Mouse (Mus musculus) hindbrain, embryonic 15.5 days (tissue): ENCODE data around the gene Zfp534. TPM values are rescaled to one million over a fixed set of nuclear protein-coding genes. Genes with fewer than 3 reads are reported as not detected.
"Not testable (repeated sequence)": the region's sequence is repeated elsewhere in the genome, so short reads cannot be mapped to it uniquely, and the experiment has no call there.

Experiments
- ATAC-seq: fragments of 200-750 bp; cut with Nextera tagmentation; 2 replicates; pipeline ENCODE4 v1.8.0; 2017; ENCODE audit warnings: low read depth, moderate number of reproducible peaks, moderate TSS enrichment; ENCODE audit not compliant: low FRiP score
- H3K27ac ChIP-seq: fragments of 300-500 bp; sonication (generic); replicated peaks from 2 replicates; pipeline ENCODE4 v1.5.1; 2015; ENCODE audit warnings: mild to moderate bottlenecking, inconsistent platforms
- H3K27me3 ChIP-seq: fragments of 300-500 bp; sonication (generic); 2 replicates; pipeline ENCODE4 v1.6.1; 2015; ENCODE audit warnings: control low read depth, inconsistent platforms
- H3K36me3 ChIP-seq: fragments of 300-500 bp; sonication (generic); 2 replicates; pipeline ENCODE4 v1.6.1; 2015; ENCODE audit warnings: control low read depth, inconsistent platforms
- H3K4me1 ChIP-seq: fragments of 300-500 bp; sonication (generic); replicated peaks from 2 replicates; pipeline ENCODE4 v1.6.1; 2015; ENCODE audit warnings: control low read depth, inconsistent platforms
- H3K4me2 ChIP-seq: fragments of 300-500 bp; sonication (generic); 2 replicates; pipeline ENCODE4 v1.6.1; 2015; ENCODE audit warnings: moderate library complexity, mild to moderate bottlenecking, inconsistent platforms
- H3K4me3 ChIP-seq: fragments of 300-500 bp; sonication (generic); 2 replicates; pipeline ENCODE4 v1.5.1; 2015; ENCODE audit warnings: mild to moderate bottlenecking, inconsistent platforms
- H3K9ac ChIP-seq: fragments of 300-500 bp; sonication (generic); 2 replicates; pipeline ENCODE4 v1.6.1; 2015; ENCODE audit warnings: inconsistent platforms
- H3K9me3 ChIP-seq: fragments of 300-500 bp; sonication (generic); 2 replicates; pipeline ENCODE4 v1.6.1; 2016; ENCODE audit warnings: control low read depth, inconsistent platforms
- WGBS: fragments of 180-500 bp; shearing (Covaris S2); methylation state at CpG from one replicate; pipeline ENCODE4 v1.1.7; 2015; 5-methylcytosine and 5-hydroxymethylcytosine counted together
- polyA plus RNA-seq: library from polyadenylated mRNA; unstranded; fragments of >200 nt; fragmentation: Nextera tagmentation; extraction: Ambion mirVana; gene quantifications from 2 replicates; pipeline ENCODE4 v1.2.1, GENCODE M21; 2015

Gene Zfp534
- polyA plus RNA-seq = not detected in 2 replicates

- not testable (repeated sequence) for H3K27ac ChIP-seq, ATAC-seq, H3K4me3 ChIP-seq, H3K9ac ChIP-seq, H3K36me3 ChIP-seq, H3K4me2 ChIP-seq, H3K9me3 ChIP-seq, H3K27me3 ChIP-seq, H3K4me1 ChIP-seq
- 83% methylated on average over 3 of the region's 3 CpGs for WGBS
Measured at GRCm38 (mm10) chr4:147702453-147702852, at the start of gene Zfp534. Gene Zfp534, minus strand, starts transcription at chr4:147702553.

DNA sequence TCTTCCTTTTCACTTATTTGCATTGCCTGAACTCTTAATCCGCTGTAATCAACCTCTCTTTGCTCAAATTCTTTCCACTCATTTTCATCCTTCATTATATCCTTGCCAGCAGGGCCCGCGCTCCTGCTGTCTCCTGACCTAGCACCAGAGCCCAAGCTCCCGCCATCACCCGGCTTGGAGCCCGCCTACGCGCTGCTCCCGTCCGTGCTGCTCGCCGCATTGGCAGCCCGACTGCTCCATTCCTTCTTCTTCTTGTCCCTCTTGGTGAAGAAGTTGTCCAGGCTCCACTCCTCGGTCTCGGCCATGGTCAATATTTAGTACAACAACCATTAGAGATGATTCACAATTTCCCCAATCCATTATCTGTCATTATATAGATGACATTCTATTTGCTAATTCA lies 43.9 kb upstream of the Zfp534 start:
- H3K36me3 ChIP-seq, H3K27me3 ChIP-seq, H3K4me2 ChIP-seq, H3K9ac ChIP-seq, H3K9me3 ChIP-seq, H3K4me1 ChIP-seq, H3K4me3 ChIP-seq, H3K27ac ChIP-seq, ATAC-seq: not testable (repeated sequence)
- 92% methylated on average over 14 of the region's 15 CpGs for WGBS

DNA sequence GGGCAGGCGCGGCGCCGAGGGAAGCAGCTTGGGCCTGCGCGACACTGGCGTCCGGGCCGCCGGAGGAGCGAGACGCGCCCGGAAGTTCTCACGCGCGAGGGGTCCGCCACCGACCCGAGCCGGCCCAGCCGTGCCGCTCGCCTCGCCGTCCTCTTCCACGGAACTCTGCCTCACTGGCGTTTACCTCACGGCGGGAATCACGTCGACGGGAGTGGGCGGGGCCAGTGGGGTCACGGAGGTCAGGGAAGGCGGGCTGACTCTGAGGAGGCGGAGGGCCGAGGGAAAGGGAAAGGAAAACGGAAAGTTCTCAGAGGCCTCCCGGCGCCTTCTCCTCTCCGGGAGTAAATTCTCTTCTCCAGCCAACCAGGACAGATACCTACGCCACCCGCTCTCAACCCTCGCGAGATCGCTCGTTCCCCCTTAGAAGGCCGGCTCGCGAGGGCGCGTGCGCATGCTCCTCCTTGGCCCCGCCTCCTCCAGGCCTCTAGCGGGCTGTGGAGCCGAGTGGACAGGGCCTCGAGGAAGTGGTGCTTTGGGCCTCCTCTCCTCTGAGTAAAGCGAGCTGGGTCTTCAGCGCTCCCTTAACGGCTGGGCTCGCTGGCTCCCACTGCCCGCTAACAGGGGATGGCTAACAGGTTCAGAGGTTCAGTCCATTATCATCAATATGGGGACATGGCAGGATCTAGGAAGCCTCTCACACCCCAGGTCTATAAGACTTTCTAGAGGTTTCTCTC lies 36.5 kb upstream of the Zfp534 start:
- 28% methylated on average over 63 of the region's 63 CpGs for WGBS
- peak overlapping the region; percentile 50 for H3K4me2 ChIP-seq
- peak overlapping the region; percentile 39 for H3K4me3 ChIP-seq
- H3K9ac ChIP-seq, H3K4me1 ChIP-seq, H3K27ac ChIP-seq, H3K36me3 ChIP-seq, H3K9me3 ChIP-seq, H3K27me3 ChIP-seq, ATAC-seq: not testable (repeated sequence)

GRCm38 (mm10) chr4:147655245-147655644 lies 47.1 kb downstream of the Zfp534 start:
- H3K4me2 ChIP-seq, H3K9me3 ChIP-seq, H3K9ac ChIP-seq, H3K27me3 ChIP-seq, H3K4me3 ChIP-seq, H3K4me1 ChIP-seq, H3K27ac ChIP-seq, ATAC-seq, H3K36me3 ChIP-seq: not testable (repeated sequence)
- whole genome bisulfite sequencing = 90% methylated on average over 5 of the region's 5 CpGs

GRCm38 (mm10) chr4:147647407-147647806 lies 54.9 kb downstream of the Zfp534 start:
- not testable (repeated sequence) for H3K9me3 ChIP-seq, H3K27ac ChIP-seq, H3K4me3 ChIP-seq, H3K36me3 ChIP-seq, H3K9ac ChIP-seq, H3K27me3 ChIP-seq, ATAC-seq, H3K4me1 ChIP-seq, H3K4me2 ChIP-seq
- WGBS = no CpG with 5 or more reads among the region's 3 CpGs

- no CpG with 5 or more reads among the region's 6 CpGs for WGBS
- not testable (repeated sequence) for H3K4me2 ChIP-seq, H3K9me3 ChIP-seq, H3K27ac ChIP-seq, H3K4me3 ChIP-seq, H3K9ac ChIP-seq, H3K4me1 ChIP-seq, ATAC-seq, H3K36me3 ChIP-seq, H3K27me3 ChIP-seq
Measured at GRCm38 (mm10) chr4:147642413-147642812, 59.9 kb downstream of the Zfp534 start, which contains the start of gene Zfp979. Gene Zfp979, minus strand, starts transcription at chr4:147642513.

DNA sequence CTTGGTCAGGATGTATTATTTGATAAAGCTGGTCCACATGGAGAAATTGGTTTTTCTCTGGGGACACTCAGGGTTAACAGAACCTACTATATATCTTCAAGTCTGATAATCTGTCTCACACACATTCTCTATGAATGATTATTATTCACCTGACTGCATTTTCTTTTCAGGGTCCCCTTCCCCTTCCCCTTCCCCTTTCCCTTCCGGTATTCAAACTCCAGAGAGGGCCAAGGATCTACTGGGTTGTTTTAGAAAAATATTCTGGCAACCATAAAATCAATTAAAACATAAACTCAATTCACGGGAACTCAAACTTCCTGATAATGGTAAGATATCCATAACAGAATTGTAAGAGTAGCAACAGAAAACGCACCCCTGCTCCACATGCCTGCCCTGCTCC lies 60.4 kb downstream of the Zfp534 start:
- not testable (repeated sequence) for H3K9me3 ChIP-seq, H3K4me3 ChIP-seq, H3K36me3 ChIP-seq, H3K4me2 ChIP-seq, H3K4me1 ChIP-seq, H3K27ac ChIP-seq, ATAC-seq, H3K27me3 ChIP-seq, H3K9ac ChIP-seq
- 45% methylated on average over 2 of the region's 3 CpGs for WGBS

- peak; percentile 65 for ATAC-seq
- not testable (repeated sequence) for H3K36me3 ChIP-seq
Measured at GRCm38 (mm10) chr4:147633818-147634262, 68.5 kb downstream of the Zfp534 start.

More at GRCm38 (mm10) chr4:147633818-147634262, 68.5 kb downstream of the Zfp534 start:
- not testable (repeated sequence) for H3K27me3 ChIP-seq, H3K4me2 ChIP-seq, H3K9me3 ChIP-seq, H3K27ac ChIP-seq, H3K4me3 ChIP-seq, H3K9ac ChIP-seq, H3K4me1 ChIP-seq
- WGBS = no CpG with 5 or more reads among the region's 2 CpGs

Other genes with a start within 250 kb of the Zfp534 start
- 3.9 and 5.0 TPM in 2 replicates for gene Zfp982, start 210.1 kb downstream of the Zfp534 start, polyA plus RNA-seq
- gene Gm16503, start 162.3 kb downstream of the Zfp534 start, polyA plus RNA-seq = 0.73 and 0.83 TPM in 2 replicates
- gene Zfp985, start 149.3 kb downstream of the Zfp534 start, polyA plus RNA-seq = 0.13 and 0.18 TPM in 2 replicates
- 2.0 and 2.9 TPM in 2 replicates for gene Zfp979, start 60.0 kb downstream of the Zfp534 start, polyA plus RNA-seq
- 3.9 and 4.7 TPM in 2 replicates for gene Zfp984, start 107.2 kb upstream of the Zfp534 start, polyA plus RNA-seq
- gene Zfp933, start 145.8 kb upstream of the Zfp534 start, polyA plus RNA-seq = 7.0 and 7.8 TPM in 2 replicates
- gene Miip, start 166.3 kb upstream of the Zfp534 start, polyA plus RNA-seq = 38.1 and 39.8 TPM in 2 replicates
- gene Fv1, start 166.4 kb upstream of the Zfp534 start, polyA plus RNA-seq = 10.7 and 12.5 TPM in 2 replicates
- 93.6 and 104 TPM in 2 replicates for gene Mfn2, start 202.2 kb upstream of the Zfp534 start, polyA plus RNA-seq
- gene Plod1, start 234.2 kb upstream of the Zfp534 start, polyA plus RNA-seq = 25.9 and 26.3 TPM in 2 replicates
- 13.3 and 14.0 TPM in 2 replicates for gene 2510039O18Rik, start 238.3 kb upstream of the Zfp534 start, polyA plus RNA-seq